ENCODE assay signal across 7 mouse cellular contexts in the genomic region with DNA sequence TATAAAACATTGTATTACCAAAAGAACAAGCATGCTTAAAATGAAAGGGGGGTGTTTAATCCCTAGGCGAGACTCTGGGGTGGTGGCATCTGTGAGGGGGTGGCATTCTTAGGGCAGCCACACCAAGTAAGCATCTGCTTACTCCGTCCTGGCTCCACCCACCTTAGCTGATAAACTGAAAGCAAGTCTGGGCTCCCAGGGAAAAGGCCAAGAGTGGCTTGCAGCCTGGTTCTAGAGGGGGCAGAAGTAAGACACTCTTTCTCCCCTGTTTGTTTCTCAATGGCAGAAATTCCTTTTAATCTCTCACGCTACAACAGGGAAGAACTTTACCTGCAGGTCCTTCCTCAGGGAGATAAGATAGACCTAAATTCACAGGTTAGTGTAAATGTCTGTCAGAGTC. TPM values are rescaled to one million over a fixed set of nuclear protein-coding genes. Genes with fewer than 3 reads are reported as not detected.
A peak's percentile ranks its signal among the peaks of the same experiment; 100 is the strongest.
DNase-seq lines count a peak whose midpoint lies in the region; ATAC-seq and TF ChIP-seq lines count a peak whose summit lies in the region.

No protein-coding gene starts in this region.

- peaks cover 12% of the 10 kb centered on the region for H3K4me1 ChIP-seq in megakaryocyte, embryonic 14.5 days
- peaks cover 1% of the 10 kb centered on the region for H3K4me1 ChIP-seq in heart, adult 2 months (ENCODE audit: control insufficient read depth, insufficient read depth, low read length)
- H3K4me1 ChIP-seq in small intestine, adult 2 months (ENCODE audit: control insufficient read depth, insufficient read depth, insufficient read length, low read length), result peaks cover 12% of the 10 kb centered on the region; the same call in 1 of the 2 replicates
- no peaks in the 10 kb centered on the region for H3K4me1 ChIP-seq in midbrain, embryonic 14.5 days (ENCODE audit: control insufficient read depth, insufficient read depth, low read length)
- H3K4me1 ChIP-seq in midbrain, embryonic 15.5 days, result no peaks in the 10 kb centered on the region

- TF ChIP-seq POLR2A in heart, adult 2 months (IDR thresholded peaks at IDR 0.05; ENCODE audit: insufficient read depth, low read depth, low read length), result no peak
- no peak for TF ChIP-seq POLR2A in small intestine, adult 2 months (IDR thresholded peaks at IDR 0.05; ENCODE audit: low read depth, low read length)

- TF ChIP-seq CTCF in heart, adult 2 months (IDR thresholded peaks at IDR 0.05), result no peak
- no peak for TF ChIP-seq CTCF in small intestine, adult 2 months (IDR thresholded peaks at IDR 0.05; ENCODE audit: extremely low read depth, insufficient read length, insufficient replicate concordance, low read depth, low read length)

- H3K9ac ChIP-seq in heart, adult 2 months (ENCODE audit: low read depth, low read length), result no peak overlapping the region
- H3K9ac ChIP-seq in midbrain, embryonic 14.5 days (replicated peaks; ENCODE audit: low read length), result no peak overlapping the region
- H3K9ac ChIP-seq in midbrain, embryonic 15.5 days, result no peak overlapping the region

- ATAC-seq in megakaryocyte, adult 5-6 weeks (ENCODE audit: poor library complexity, severe bottlenecking), result no peak
- ATAC-seq in midbrain, embryonic 14.5 days (ENCODE audit: low FRiP score, low TSS enrichment), result no peak
- ATAC-seq in midbrain, embryonic 15.5 days (replicated peaks), result no peak

- no peaks in the 10 kb centered on the region for H3K79me2 ChIP-seq in heart, adult 2 months (replicated peaks; ENCODE audit: control insufficient read depth, insufficient read depth, low read length)

- H3K36me3 ChIP-seq in megakaryocyte, embryonic 14.5 days (replicated peaks; ENCODE audit: low read length), result no peaks in the 10 kb centered on the region
- H3K36me3 ChIP-seq in heart, adult 2 months (ENCODE audit: control insufficient read depth, insufficient read depth, low read length), result no peaks in the 10 kb centered on the region
- H3K36me3 ChIP-seq in small intestine, adult 2 months (ENCODE audit: control insufficient read depth, insufficient read depth, low read length), result no peaks in the 10 kb centered on the region
- H3K36me3 ChIP-seq in midbrain, embryonic 14.5 days (ENCODE audit: control insufficient read depth, insufficient read depth, low read length), result no peaks in the 10 kb centered on the region
- no peaks in the 10 kb centered on the region for H3K36me3 ChIP-seq in midbrain, embryonic 15.5 days (replicated peaks)

- 41% methylated on average over 3 of the region's 3 CpGs for WGBS in heart, adult 2 months
- WGBS in small intestine, adult 2 months, result 21% methylated on average over 3 of the region's 3 CpGs
- WGBS in midbrain, embryonic 14.5 days, result 64% methylated on average over 3 of the region's 3 CpGs
- 62% methylated on average over 3 of the region's 3 CpGs for WGBS in midbrain, embryonic 15.5 days

- H3K4me3 ChIP-seq in megakaryocyte, embryonic 14.5 days (replicated peaks), result peak overlapping the region; percentile 67
- no peak overlapping the region for H3K4me3 ChIP-seq in heart, adult 2 months
- no peak overlapping the region for H3K4me3 ChIP-seq in small intestine, adult 2 months (ENCODE audit: low read depth, low read length)
- no peak overlapping the region for H3K4me3 ChIP-seq in midbrain, embryonic 14.5 days (replicated peaks; ENCODE audit: low read depth, low read length)
- H3K4me3 ChIP-seq in midbrain, embryonic 15.5 days, result no peak overlapping the region

- peaks cover 2% of the 10 kb centered on the region for H3K27me3 ChIP-seq in megakaryocyte, embryonic 14.5 days (replicated peaks)
- H3K27me3 ChIP-seq in heart, adult 2 months (ENCODE audit: control insufficient read depth, insufficient read depth, low read length), result no peaks in the 10 kb centered on the region
- no peaks in the 10 kb centered on the region for H3K27me3 ChIP-seq in small intestine, adult 2 months (ENCODE audit: control insufficient read depth, insufficient read depth, low read length)
- no peaks in the 10 kb centered on the region for H3K27me3 ChIP-seq in midbrain, embryonic 14.5 days (ENCODE audit: control insufficient read depth, insufficient read depth, low read length)
- H3K27me3 ChIP-seq in midbrain, embryonic 15.5 days (replicated peaks), result no peaks in the 10 kb centered on the region

- no peak overlapping the region for H3K4me2 ChIP-seq in midbrain, embryonic 14.5 days (ENCODE audit: low read length)
- H3K4me2 ChIP-seq in midbrain, embryonic 15.5 days, result no peak overlapping the region

- peak; percentile 32 for DNase-seq in Muller cell, postnatal 12 days (ENCODE audit: inconsistent ontology term)
- peak; percentile 26 to 30 for DNase-seq in heart, adult 2 months
- no peak for DNase-seq in midbrain, embryonic 14.5 days

- H3K9me3 ChIP-seq in megakaryocyte, embryonic 14.5 days, result no peaks in the 10 kb centered on the region
- H3K9me3 ChIP-seq in midbrain, embryonic 14.5 days (ENCODE audit: control insufficient read depth, low read length), result no peaks in the 10 kb centered on the region
- no peaks in the 10 kb centered on the region for H3K9me3 ChIP-seq in midbrain, embryonic 15.5 days

- peak overlapping the region; percentile 76 for H3K27ac ChIP-seq in heart, adult 2 months
- peak overlapping the region; percentile 22; the same call in 1 of the 2 replicates for H3K27ac ChIP-seq in small intestine, adult 2 months (ENCODE audit: insufficient read depth, low read depth, low read length)
- no peak overlapping the region for H3K27ac ChIP-seq in midbrain, embryonic 14.5 days (replicated peaks; ENCODE audit: low read depth, low read length)
- no peak overlapping the region for H3K27ac ChIP-seq in midbrain, embryonic 15.5 days

- TF ChIP-seq EP300 in heart, adult 2 months (IDR thresholded peaks at IDR 0.05; ENCODE audit: insufficient read depth, low read depth, low read length), result no peak

- intact Hi-C loops in heart, adult 2 months (cut with DNase I), result loop anchor here (5.0 kb wide), 1 partner anchor 38 kb away; a partner anchor contains a TSS

RNA-seq across cellular contexts. Expression of a gene that starts 38.9 kb away (rescaled TPM):
- 0.41 and 0.71 TPM in 2 replicates for polyA plus RNA-seq in megakaryocyte, embryonic 14.5 days (2012; ENCODE audit: insufficient read depth, low replicate concordance)
- total RNA-seq in megakaryocyte, adult 5-6 weeks (2015), result 32.2 and 33.1 TPM in 2 replicates
- 17.6 and 19.4 TPM in 2 replicates for total RNA-seq in megakaryocyte, adult 5-6 weeks (2017)
- total RNA-seq in heart, adult 2 months (2021), result 10 to 100 TPM; 22.5 to 25.0 TPM
- 12.5 and 25.4 TPM in 2 replicates for polyA plus RNA-seq in heart, adult 2 months (2012; rRNA removed)
- polyA plus RNA-seq in small intestine, adult 2 months (2012; rRNA removed), result 6.0 and 15.5 TPM in 2 replicates
- polyA plus RNA-seq in midbrain, embryonic 14.5 days (2014; fragmentation: Nextera tagmentation; extraction: Ambion mirVana), result 9.8 and 11.2 TPM in 2 replicates
- 10.8 and 12.3 TPM in 2 replicates for polyA plus RNA-seq in midbrain, embryonic 15.5 days (2015; fragmentation: Nextera tagmentation; extraction: Ambion mirVana)

Comparison
In these comparisons a context has a peak if more than half of its experiments do, and no peak if none do; other contexts are left out.
1. H3K27ac ChIP-seq: peak in heart, adult 2 months (single experiment) and small intestine, adult 2 months (single experiment); none in midbrain, embryonic 14.5 days (single experiment) and midbrain, embryonic 15.5 days (single experiment).